Mouse (Mus musculus) midbrain, embryonic 14.5 days (tissue): ENCODE results near the gene Fut8. TPM values are rescaled to one million over a fixed set of nuclear protein-coding genes. Genes with fewer than 3 reads are reported as not detected.

Experiments
- ATAC-seq: fragments of 200-750 bp; cut with Nextera tagmentation; 2 replicates; pipeline ENCODE4 v1.8.0; 2017; ENCODE audit warnings: moderate number of reproducible peaks, moderate library complexity; ENCODE audit not compliant: low FRiP score, low TSS enrichment
- DNase-seq: peaks from one replicate; pipeline ENCODE4 v3.0.0-alpha.2; 2015
- H3K27ac ChIP-seq: fragments of 300-500 bp; sonication (generic); replicated peaks from 2 replicates; pipeline ENCODE4 v1.5.1; 2014; ENCODE audit warnings: mild to moderate bottlenecking, low read depth, low read length, moderate library complexity
- H3K27me3 ChIP-seq: fragments of 300-500 bp; sonication (generic); 2 replicates; pipeline ENCODE4 v1.6.1; 2014; ENCODE audit warnings: low read length, control low read depth, mixed read lengths; ENCODE audit not compliant: control insufficient read depth, insufficient read depth
- H3K36me3 ChIP-seq: fragments of 300-500 bp; sonication (generic); 2 replicates; pipeline ENCODE4 v1.6.1; 2014; ENCODE audit warnings: low read length, control low read depth; ENCODE audit not compliant: control insufficient read depth, insufficient read depth
- H3K4me1 ChIP-seq: fragments of 300-500 bp; sonication (generic); 2 replicates; pipeline ENCODE4 v1.6.1; 2014; ENCODE audit warnings: mild to moderate bottlenecking, antibody characterized with exemption, low read length, control low read depth; ENCODE audit not compliant: control insufficient read depth, insufficient read depth
- H3K4me2 ChIP-seq: fragments of 300-500 bp; sonication (generic); 2 replicates; pipeline ENCODE4 v1.6.1; 2014; ENCODE audit warnings: mild to moderate bottlenecking, low read length, moderate library complexity
- H3K4me3 ChIP-seq: fragments of 300-500 bp; sonication (generic); replicated peaks from 2 replicates; pipeline ENCODE4 v1.5.1; 2014; ENCODE audit warnings: low read depth, low read length
- H3K9ac ChIP-seq: fragments of 300-500 bp; sonication (generic); replicated peaks from 2 replicates; pipeline ENCODE4 v1.6.1; 2014; ENCODE audit warnings: mild to moderate bottlenecking, low read length, moderate library complexity
- H3K9me3 ChIP-seq: fragments of 300-500 bp; sonication (generic); 2 replicates; pipeline ENCODE4 v1.6.1; 2016; ENCODE audit warnings: low read length, control low read depth, mixed read lengths; ENCODE audit not compliant: control insufficient read depth
- WGBS: fragments of 180-500 bp; shearing (Covaris S2); extraction: QIAGEN DNeasy Blood & Tissue Kit; methylation state at CpG from one replicate; pipeline ENCODE4 v1.1.7; 2014; 5-methylcytosine and 5-hydroxymethylcytosine counted together
- polyA plus RNA-seq: library from polyadenylated mRNA; unstranded; fragments of >200 nt; fragmentation: Nextera tagmentation; extraction: Ambion mirVana; gene quantifications from 2 replicates; pipeline ENCODE4 v1.2.1, GENCODE M21; 2014

Fut8 gene
- polyA plus RNA-seq, 1 experiment from 2014 or later: 69.4 TPM

- no peak overlapping the region for H3K4me2 ChIP-seq
- no peak overlapping the region for H3K27ac ChIP-seq
- no peaks in the 10 kb centered on the region for H3K4me1 ChIP-seq
- H3K36me3 ChIP-seq: no peaks in the 10 kb centered on the region
- DNase-seq (no peak), ATAC-seq (no peak)
- no peak overlapping the region for H3K4me3 ChIP-seq
- no peaks in the 10 kb centered on the region for H3K27me3 ChIP-seq
- 85% methylated on average over 6 of the region's 6 CpGs for WGBS
- H3K9ac ChIP-seq: no peak overlapping the region
- H3K9me3 ChIP-seq: no peaks in the 10 kb centered on the region
Observed at GRCm38 (mm10) chr12:77213896-77214564, 23.9 kb upstream of the Fut8 start.

- H3K36me3 ChIP-seq: no peaks in the 10 kb centered on the region
- H3K4me2 ChIP-seq: no peak overlapping the region
- no peak overlapping the region for H3K27ac ChIP-seq
- no peaks in the 10 kb centered on the region for H3K9me3 ChIP-seq
- no peak overlapping the region for H3K9ac ChIP-seq
- H3K4me3 ChIP-seq: no peak overlapping the region
- WGBS: 96% methylated on average over 3 of the region's 3 CpGs
- H3K4me1 ChIP-seq: no peaks in the 10 kb centered on the region
- H3K27me3 ChIP-seq: no peaks in the 10 kb centered on the region
- ATAC-seq (no peak), DNase-seq (no peak)
Observed at GRCm38 (mm10) chr12:77214565-77214909, 23.4 kb upstream of the Fut8 start.

GRCm38 (mm10) chr12:77216511-77217192 lies 21.3 kb upstream of the Fut8 start:
- Histone ChIP-seq H3K9me3 (no peaks in the 10 kb centered on the region), H3K4me3 (no peak overlapping the region), H3K9ac (no peak overlapping the region), H3K36me3 (no peaks in the 10 kb centered on the region), H3K27ac (no peak overlapping the region), H3K4me1 (no peaks in the 10 kb centered on the region), H3K27me3 (no peaks in the 10 kb centered on the region), H3K4me2 (no peak overlapping the region)
- 85% methylated on average over 11 of the region's 11 CpGs for WGBS
- ATAC-seq: no peak
- no peak for DNase-seq

GRCm38 (mm10) chr12:77220616-77221015 lies 17.3 kb upstream of the Fut8 start:
- Histone ChIP-seq H3K27me3 (no peaks in the 10 kb centered on the region), H3K4me3 (no peak overlapping the region), H3K9ac (no peak overlapping the region), H3K9me3 (no peaks in the 10 kb centered on the region), H3K27ac (no peak overlapping the region), H3K4me1 (no peaks in the 10 kb centered on the region), H3K4me2 (no peak overlapping the region), H3K36me3 (no peaks in the 10 kb centered on the region)
- DNase-seq (no peak), ATAC-seq (no peak)
- 55% methylated on average over 5 of the region's 5 CpGs for WGBS

GRCm38 (mm10) chr12:77222272-77222874 lies 15.6 kb upstream of the Fut8 start:
- DNase-seq (no peak), ATAC-seq (no peak)
- Histone ChIP-seq H3K27ac (no peak overlapping the region), H3K4me1 (no peaks in the 10 kb centered on the region), H3K36me3 (no peaks in the 10 kb centered on the region), H3K9ac (no peak overlapping the region), H3K27me3 (no peaks in the 10 kb centered on the region), H3K9me3 (no peaks in the 10 kb centered on the region), H3K4me3 (no peak overlapping the region), H3K4me2 (no peak overlapping the region)
- WGBS: 86% methylated on average over 6 of the region's 6 CpGs

GRCm38 (mm10) chr12:77223595-77223994 lies 14.3 kb upstream of the Fut8 start:
- Histone ChIP-seq H3K4me2 (no peak overlapping the region), H3K4me3 (no peak overlapping the region), H3K4me1 (no peaks in the 10 kb centered on the region), H3K27ac (no peak overlapping the region), H3K9ac (no peak overlapping the region), H3K9me3 (no peaks in the 10 kb centered on the region), H3K27me3 (no peaks in the 10 kb centered on the region), H3K36me3 (no peaks in the 10 kb centered on the region)
- ATAC-seq (no peak), DNase-seq (no peak)
- WGBS: 97% methylated on average over 3 of the region's 3 CpGs

- 0 out of 2 replicates have a peak overlapping the region, but pooled peaks have one; percentile 10 for H3K27ac ChIP-seq
- no peaks in the 10 kb centered on the region for H3K27me3 ChIP-seq
- no peak overlapping the region for H3K4me3 ChIP-seq
- ATAC-seq (no peak), DNase-seq (peak; percentile 44)
- H3K9ac ChIP-seq: no peak overlapping the region
- H3K36me3 ChIP-seq: no peaks in the 10 kb centered on the region
- 72% methylated on average over 4 of the region's 4 CpGs for WGBS
- no peaks in the 10 kb centered on the region for H3K9me3 ChIP-seq
- H3K4me1 ChIP-seq: no peaks in the 10 kb centered on the region
- no peak overlapping the region for H3K4me2 ChIP-seq
Observed at GRCm38 (mm10) chr12:77224121-77224520, 13.8 kb upstream of the Fut8 start.

DNA sequence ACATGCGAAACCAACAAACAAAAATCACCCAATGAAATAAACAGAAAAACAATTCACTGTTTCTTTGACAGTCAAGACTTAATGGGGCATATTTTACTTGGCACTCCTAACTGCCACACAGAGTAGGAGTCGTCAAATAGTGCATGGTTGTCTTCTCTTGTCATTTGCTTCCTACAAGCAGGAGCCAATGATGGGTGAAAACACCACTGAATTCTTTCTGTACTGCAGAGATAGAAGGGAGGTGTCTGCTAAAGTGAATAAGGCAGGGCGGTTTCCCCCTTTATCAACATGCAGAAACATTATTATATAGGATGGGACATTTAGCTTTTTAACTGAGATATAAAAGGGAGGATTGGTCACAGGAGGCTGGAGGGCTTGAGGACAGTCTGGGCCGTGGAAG lies 13.0 kb upstream of the Fut8 start:
- ATAC-seq (no peak), DNase-seq (no peak)
- Histone ChIP-seq H3K27ac (0 out of 2 replicates have a peak overlapping the region, but pooled peaks have one; percentile 10), H3K4me1 (no peaks in the 10 kb centered on the region), H3K9me3 (no peaks in the 10 kb centered on the region), H3K4me3 (no peak overlapping the region), H3K4me2 (no peak overlapping the region), H3K36me3 (no peaks in the 10 kb centered on the region), H3K27me3 (no peaks in the 10 kb centered on the region), H3K9ac (no peak overlapping the region)
- 69% methylated on average over 4 of the region's 4 CpGs for WGBS

DNA sequence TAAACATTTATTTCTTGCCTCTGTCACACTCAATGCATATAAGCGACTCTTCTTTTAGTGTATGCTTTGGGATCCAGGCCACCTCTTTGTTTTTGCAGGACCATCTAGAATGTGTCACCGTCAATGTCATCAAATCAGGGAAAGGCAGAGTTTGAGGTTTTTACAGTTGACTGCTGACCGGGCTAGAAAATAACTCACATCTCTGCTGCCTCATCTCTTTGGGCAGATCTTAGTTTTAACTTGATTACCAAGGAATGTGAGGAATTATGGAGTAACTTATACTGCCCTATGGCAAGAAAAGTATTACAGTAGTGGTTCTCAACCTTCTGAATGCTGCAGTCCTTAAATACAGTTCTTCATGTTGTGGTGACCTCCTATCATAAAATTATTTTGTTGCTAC lies 12.2 kb upstream of the Fut8 start:
- Histone ChIP-seq H3K4me3 (no peak overlapping the region), H3K4me1 (no peaks in the 10 kb centered on the region), H3K27ac (no peak overlapping the region), H3K4me2 (no peak overlapping the region), H3K9me3 (no peaks in the 10 kb centered on the region), H3K27me3 (no peaks in the 10 kb centered on the region), H3K36me3 (no peaks in the 10 kb centered on the region), H3K9ac (no peak overlapping the region)
- DNase-seq (no peak), ATAC-seq (no peak)
- WGBS: 85% methylated on average over 3 of the region's 3 CpGs
